Mouse (Mus musculus) CD4-positive helper T cell, adult 2 months (primary cell): Measurements from ENCODE around the gene Rtkn2.

ENCODE experiments used
- DNase-seq: peaks from one replicate; pipeline ENCODE4 v3.0.0-alpha.2; 2012; ENCODE audit warnings: low read depth, missing footprints, low spot score

Gene Rtkn2

GRCm38 (mm10) chr10:68038997-68039624 lies 59.7 kb downstream of the Rtkn2 start:
- DNase-seq, result no peak

- DNase-seq, result peak; percentile 81
Observed at GRCm38 (mm10) chr10:68039641-68040205, 60.4 kb downstream of the Rtkn2 start.

GRCm38 (mm10) chr10:68040394-68040793 lies 61.0 kb downstream of the Rtkn2 start:
- no peak for DNase-seq

- no peak for DNase-seq
Observed at GRCm38 (mm10) chr10:68043973-68044372, 64.6 kb downstream of the Rtkn2 start.

- DNase-seq, result no peak
Observed at GRCm38 (mm10) chr10:68044864-68045263, 65.5 kb downstream of the Rtkn2 start.

GRCm38 (mm10) chr10:68048641-68049305 lies 69.4 kb downstream of the Rtkn2 start:
- no peak for DNase-seq

GRCm38 (mm10) chr10:68050882-68051281 lies 71.5 kb downstream of the Rtkn2 start:
- no peak for DNase-seq

- no peak for DNase-seq
Observed at GRCm38 (mm10) chr10:68051316-68051933, 72.1 kb downstream of the Rtkn2 start.

- DNase-seq, result no peak
Observed at GRCm38 (mm10) chr10:68052307-68052706, 72.9 kb downstream of the Rtkn2 start.

GRCm38 (mm10) chr10:68054131-68054530 lies 74.8 kb downstream of the Rtkn2 start:
- peak; percentile 70 for DNase-seq

GRCm38 (mm10) chr10:68054706-68055105 lies 75.3 kb downstream of the Rtkn2 start:
- peak; percentile 54 for DNase-seq

- DNase-seq, result no peak
Observed at GRCm38 (mm10) chr10:68057841-68058240, 78.5 kb downstream of the Rtkn2 start.

GRCm38 (mm10) chr10:68058378-68058777 lies 79.0 kb downstream of the Rtkn2 start:
- no peak for DNase-seq

- DNase-seq, result no peak
Observed at GRCm38 (mm10) chr10:68060590-68061248, 81.3 kb downstream of the Rtkn2 start.

GRCm38 (mm10) chr10:68061249-68061615 lies 81.9 kb downstream of the Rtkn2 start:
- no peak for DNase-seq

- DNase-seq, result no peak
Observed at GRCm38 (mm10) chr10:68063806-68064545, 84.6 kb downstream of the Rtkn2 start.

- DNase-seq, result no peak
Observed at GRCm38 (mm10) chr10:68064571-68064970, 85.2 kb downstream of the Rtkn2 start.

GRCm38 (mm10) chr10:68066173-68066572 lies 86.8 kb downstream of the Rtkn2 start:
- peak; percentile 44 for DNase-seq

- no peak for DNase-seq
Observed at GRCm38 (mm10) chr10:68067961-68068360, 88.6 kb downstream of the Rtkn2 start.

GRCm38 (mm10) chr10:68068426-68068825 lies 89.1 kb downstream of the Rtkn2 start:
- DNase-seq, result no peak

GRCm38 (mm10) chr10:68071041-68071440 lies 91.7 kb downstream of the Rtkn2 start:
- no peak for DNase-seq
